In genomic region chr2:66100671-66101351, GRCm38 (mm10) we compare ENCODE assay signal across 20 mouse cellular contexts. TPM values are rescaled to one million over a fixed set of nuclear protein-coding genes. Genes with fewer than 3 reads are reported as not detected.
DNase-seq lines count a peak whose midpoint lies in the region; ATAC-seq and TF ChIP-seq lines count a peak whose summit lies in the region.
"Had no signal": no experiment of that assay in that cellular context is flagged by ENCODE, and none has a peak within 500 bp of the region (broad histone marks: within the 10 kb centered on the region; RNA-seq: fewer than 3 reads in every experiment).

No protein-coding gene starts in this region.

- no peak for TF ChIP-seq CTCF in midbrain, postnatal 0 days (IDR thresholded peaks at IDR 0.05)

- no peak overlapping the region for H3K9ac ChIP-seq in hindbrain, embryonic 16.5 days (ENCODE audit: low read depth, low read length)
- no peak overlapping the region for H3K9ac ChIP-seq in hindbrain, embryonic 14.5 days
- no peak overlapping the region for H3K9ac ChIP-seq in midbrain, embryonic 13.5 days (replicated peaks)
- no peak overlapping the region for H3K9ac ChIP-seq in midbrain, postnatal 0 days (replicated peaks; ENCODE audit: low read length, poor library complexity, severe bottlenecking)
- H3K9ac ChIP-seq in embryonic facial prominence, embryonic 14.5 days (ENCODE audit: low read depth, low read length), result no peak overlapping the region
- H3K9ac ChIP-seq: forebrain, embryonic 12.5 days; heart, embryonic 12.5 days; liver, embryonic 13.5 days; lung, embryonic 14.5 days had no signal

- peak overlapping the region; percentile 5; the same call in 1 of the 2 replicates for H3K4me2 ChIP-seq in hindbrain, embryonic 16.5 days (ENCODE audit: low read length)
- H3K4me2 ChIP-seq in hindbrain, embryonic 14.5 days (replicated peaks), result no peak overlapping the region
- H3K4me2 ChIP-seq in midbrain, embryonic 13.5 days (replicated peaks), result peak overlapping the region; percentile 9; the same call in 1 of the 2 replicates
- H3K4me2 ChIP-seq in midbrain, postnatal 0 days (ENCODE audit: low read depth, low read length, poor library complexity, severe bottlenecking), result no peak overlapping the region
- H3K4me2 ChIP-seq in embryonic facial prominence, embryonic 14.5 days (ENCODE audit: low read depth, low read length), result peak overlapping the region; percentile 15; the same call in 1 of the 2 replicates
- H3K4me2 ChIP-seq: forebrain, embryonic 12.5 days; heart, embryonic 12.5 days; liver, embryonic 13.5 days; lung, embryonic 14.5 days had no signal

- no peak overlapping the region for H3K27ac ChIP-seq in hindbrain, embryonic 16.5 days (ENCODE audit: low read depth, low read length)
- H3K27ac ChIP-seq in hindbrain, embryonic 14.5 days, result no peak overlapping the region
- no peak overlapping the region for H3K27ac ChIP-seq in midbrain, embryonic 13.5 days
- no peak overlapping the region for H3K27ac ChIP-seq in midbrain, postnatal 0 days (ENCODE audit: low read depth, low read length)
- H3K27ac ChIP-seq in embryonic facial prominence, embryonic 14.5 days (replicated peaks; ENCODE audit: low read depth, low read length), result no peak overlapping the region
- H3K27ac ChIP-seq: forebrain, embryonic 12.5 days; liver, embryonic 13.5 days; macrophage had no signal

- no peaks in the 10 kb centered on the region for H3K9me3 ChIP-seq in hindbrain, embryonic 16.5 days (ENCODE audit: control insufficient read depth, low read length)
- H3K9me3 ChIP-seq in hindbrain, embryonic 14.5 days (ENCODE audit: control insufficient read depth, low read length), result no peaks in the 10 kb centered on the region
- 0 out of 2 replicates have a peak, but pooled peaks cover 3% of the 10 kb centered on the region for H3K9me3 ChIP-seq in midbrain, embryonic 13.5 days
- H3K9me3 ChIP-seq in midbrain, postnatal 0 days (ENCODE audit: low read length), result no peaks in the 10 kb centered on the region
- H3K9me3 ChIP-seq in embryonic facial prominence, embryonic 14.5 days (ENCODE audit: control insufficient read depth, low read length), result no peaks in the 10 kb centered on the region
- H3K9me3 ChIP-seq: forebrain, embryonic 12.5 days; heart, embryonic 12.5 days; liver, embryonic 13.5 days had no signal

- WGBS in hindbrain, embryonic 16.5 days, result 48% methylated on average over 17 of the region's 17 CpGs
- WGBS in hindbrain, embryonic 14.5 days, result 44% methylated on average over 17 of the region's 17 CpGs
- 42% methylated on average over 17 of the region's 17 CpGs for WGBS in midbrain, embryonic 13.5 days
- WGBS in midbrain, postnatal 0 days, result 30% methylated on average over 17 of the region's 17 CpGs
- WGBS in embryonic facial prominence, embryonic 14.5 days, result 43% methylated on average over 17 of the region's 17 CpGs

- no peak for ATAC-seq in hindbrain, embryonic 16.5 days
- no peak for ATAC-seq in hindbrain, embryonic 14.5 days (ENCODE audit: low FRiP score)
- no peak for ATAC-seq in midbrain, embryonic 13.5 days
- no peak for ATAC-seq in midbrain, postnatal 0 days (ENCODE audit: low FRiP score)
- peak; percentile 68; the same call in 1 of the 2 replicates for ATAC-seq in embryonic facial prominence, embryonic 14.5 days (ENCODE audit: low read depth)

- H3K4me3 ChIP-seq in hindbrain, embryonic 16.5 days (ENCODE audit: low read length), result no peak overlapping the region
- H3K4me3 ChIP-seq in hindbrain, embryonic 14.5 days (replicated peaks; ENCODE audit: low read length), result no peak overlapping the region
- no peak overlapping the region for H3K4me3 ChIP-seq in midbrain, embryonic 13.5 days (replicated peaks)
- no peak overlapping the region for H3K4me3 ChIP-seq in midbrain, postnatal 0 days (ENCODE audit: low read depth, low read length)
- H3K4me3 ChIP-seq in embryonic facial prominence, embryonic 14.5 days (ENCODE audit: low read depth, low read length), result no peak overlapping the region; the same call in 1 of the 2 replicates
- H3K4me3 ChIP-seq: forebrain, embryonic 12.5 days; heart, embryonic 12.5 days; liver, embryonic 13.5 days had no signal

- no peaks in the 10 kb centered on the region for H3K36me3 ChIP-seq in hindbrain, embryonic 16.5 days (ENCODE audit: control insufficient read depth, insufficient read depth, low read length)
- H3K36me3 ChIP-seq in hindbrain, embryonic 14.5 days (replicated peaks; ENCODE audit: control insufficient read depth, insufficient read depth), result no peaks in the 10 kb centered on the region
- no peaks in the 10 kb centered on the region for H3K36me3 ChIP-seq in midbrain, embryonic 13.5 days
- H3K36me3 ChIP-seq in midbrain, postnatal 0 days (ENCODE audit: insufficient read depth, low read length), result no peaks in the 10 kb centered on the region
- no peaks in the 10 kb centered on the region for H3K36me3 ChIP-seq in embryonic facial prominence, embryonic 14.5 days (ENCODE audit: control insufficient read depth, insufficient read depth, low read length)
- H3K36me3 ChIP-seq: forebrain, embryonic 12.5 days; G1E; heart, embryonic 12.5 days; liver, embryonic 13.5 days had no signal

- no peak for DNase-seq in hindbrain, embryonic 14.5 days (ENCODE audit: low spot score)
- no peak for DNase-seq in midbrain, postnatal 0 days (ENCODE audit: low spot score)
- DNase-seq in embryonic facial prominence, embryonic 14.5 days (ENCODE audit: low spot score), result peak; percentile 84
- DNase-seq in retina, postnatal 7 days (ENCODE audit: low read depth, low spot score), result peak; percentile 33
- DNase-seq in right cerebral cortex, postnatal 10 days (ENCODE audit: low spot score in 2 of 2), result no peak
- DNase-seq: adrenal gland, postnatal 14 days; cerebellum, adult 11 months; heart, adult 11 months; heart, postnatal 14 days; kidney, adult 9 months; liver, embryonic 13.5 days; lung, embryonic 14.5 days; right cerebral cortex, adult 18-20 months; thymus, postnatal 36 days had no signal

- no peaks in the 10 kb centered on the region for H3K4me1 ChIP-seq in hindbrain, embryonic 16.5 days (ENCODE audit: control insufficient read depth, insufficient read depth, low read depth, low read length)
- H3K4me1 ChIP-seq in hindbrain, embryonic 14.5 days (replicated peaks; ENCODE audit: control insufficient read depth, insufficient read depth, low read length), result no peaks in the 10 kb centered on the region
- H3K4me1 ChIP-seq in midbrain, embryonic 13.5 days (replicated peaks), result peaks cover 20% of the 10 kb centered on the region; the same call in 1 of the 2 replicates
- no peaks in the 10 kb centered on the region for H3K4me1 ChIP-seq in midbrain, postnatal 0 days (ENCODE audit: insufficient read depth, low read length)
- H3K4me1 ChIP-seq in embryonic facial prominence, embryonic 14.5 days (ENCODE audit: control insufficient read depth, insufficient read depth, low read length), result peaks cover 4% of the 10 kb centered on the region; the same call in 1 of the 2 replicates
- H3K4me1 ChIP-seq: heart, embryonic 12.5 days; liver, embryonic 13.5 days had no signal

- H3K27me3 ChIP-seq in hindbrain, embryonic 16.5 days (replicated peaks; ENCODE audit: control insufficient read depth, insufficient read depth, low read length), result no peaks in the 10 kb centered on the region
- no peaks in the 10 kb centered on the region for H3K27me3 ChIP-seq in hindbrain, embryonic 14.5 days (ENCODE audit: control insufficient read depth, insufficient read depth, low read length)
- H3K27me3 ChIP-seq in midbrain, embryonic 13.5 days, result peaks cover 27% of the 10 kb centered on the region
- no peaks in the 10 kb centered on the region for H3K27me3 ChIP-seq in midbrain, postnatal 0 days (ENCODE audit: insufficient read depth, low read length)
- peaks cover 27% of the 10 kb centered on the region for H3K27me3 ChIP-seq in embryonic facial prominence, embryonic 14.5 days (replicated peaks; ENCODE audit: control insufficient read depth, insufficient read depth, low read length)
- H3K27me3 ChIP-seq: forebrain, embryonic 12.5 days; heart, embryonic 12.5 days; liver, embryonic 13.5 days had no signal

RNA-seq across cellular contexts. Expression of gene Galnt3, which starts 24.0 kb away (rescaled TPM):
- polyA plus RNA-seq in hindbrain, embryonic 16.5 days (2015; fragmentation: Nextera tagmentation; extraction: Ambion mirVana), result 0.85 and 1.0 TPM in 2 replicates
- polyA plus RNA-seq in hindbrain, embryonic 14.5 days (2014; fragmentation: Nextera tagmentation; extraction: Ambion mirVana), result 0.70 and 1.4 TPM in 2 replicates
- 0.36 and 0.96 TPM in 2 replicates for polyA plus RNA-seq in midbrain, embryonic 13.5 days (2015; fragmentation: Nextera tagmentation; extraction: Ambion mirVana)
- 3.5 and 4.7 TPM in 2 replicates for total RNA-seq in midbrain, postnatal 0 days (2014; rRNA removed)
- polyA plus RNA-seq in midbrain, postnatal 0 days (2015; fragmentation: Nextera tagmentation; extraction: Ambion mirVana), result 1.3 and 1.5 TPM in 2 replicates
- 3.9 and 5.1 TPM in 2 replicates for polyA plus RNA-seq in embryonic facial prominence, embryonic 14.5 days (2014; fragmentation: Nextera tagmentation; extraction: Ambion mirVana)
- total RNA-seq: G1E had no signal
- polyA plus RNA-seq: G1E had no signal

Comparison
In these comparisons a context has a peak if more than half of its experiments do, and no peak if none do; other contexts are left out.
1. H3K4me2 ChIP-seq: peak in hindbrain, embryonic 16.5 days (single experiment), midbrain, embryonic 13.5 days (single experiment) and embryonic facial prominence, embryonic 14.5 days (single experiment); none in hindbrain, embryonic 14.5 days (single experiment) and midbrain, postnatal 0 days (single experiment).
2. DNase-seq: peak in embryonic facial prominence, embryonic 14.5 days (single experiment) and retina, postnatal 7 days (single experiment); none in hindbrain, embryonic 14.5 days (single experiment), midbrain, postnatal 0 days (single experiment) and right cerebral cortex, postnatal 10 days (0 of 2).